Mouse (Mus musculus) testis, postnatal 14 days (tissue): ENCODE measurements around the gene Cct5.
"Not testable (repeated sequence)": the region's sequence is repeated elsewhere in the genome, so short reads cannot be mapped to it uniquely, and the experiment has no call there.

Source experiments
- DNase-seq: peaks from one replicate; pipeline ENCODE4 v3.0.0; 2021; ENCODE audit warnings: low spot score

Cct5 gene

DNA sequence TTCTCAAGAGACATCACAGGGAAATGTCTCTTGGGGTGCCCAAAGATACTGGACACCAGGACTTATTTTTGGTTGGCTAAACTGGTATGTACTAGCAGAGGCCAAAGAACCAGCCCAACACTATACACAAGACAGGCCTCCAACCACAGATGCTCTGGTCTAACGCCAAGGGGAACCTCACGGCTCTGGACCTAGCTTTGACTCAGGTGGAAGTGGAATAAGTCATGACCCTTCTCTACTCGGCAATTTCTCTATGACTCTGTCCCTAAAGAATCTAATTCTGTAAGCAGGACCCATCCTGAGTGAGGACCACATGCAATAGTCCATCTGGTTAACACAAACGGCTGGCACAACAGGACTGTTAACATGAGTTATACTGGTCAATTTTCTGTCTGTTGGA is 1.8 kb downstream of the Cct5 start:
- no peak for DNase-seq

DNA sequence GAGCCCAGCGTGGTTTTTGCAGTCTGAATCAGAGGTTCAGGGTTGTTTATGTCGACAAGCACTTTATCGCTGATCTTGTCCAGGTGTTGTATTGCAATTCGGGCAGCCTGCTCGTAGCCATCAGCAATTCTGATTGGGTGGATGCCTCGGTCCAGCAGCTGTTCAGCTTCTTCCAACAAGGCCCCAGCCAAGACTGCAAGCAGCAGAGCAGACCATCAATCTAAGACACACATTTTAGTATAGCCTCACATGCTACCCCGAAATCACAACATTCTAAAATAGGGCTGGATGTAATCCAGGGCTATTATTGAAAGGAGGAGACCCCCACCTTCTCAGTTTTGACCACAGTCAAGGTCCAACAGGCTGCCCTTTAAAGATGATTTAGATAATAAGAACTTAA is 6.0 kb downstream of the Cct5 start:
- no peak for DNase-seq

DNA sequence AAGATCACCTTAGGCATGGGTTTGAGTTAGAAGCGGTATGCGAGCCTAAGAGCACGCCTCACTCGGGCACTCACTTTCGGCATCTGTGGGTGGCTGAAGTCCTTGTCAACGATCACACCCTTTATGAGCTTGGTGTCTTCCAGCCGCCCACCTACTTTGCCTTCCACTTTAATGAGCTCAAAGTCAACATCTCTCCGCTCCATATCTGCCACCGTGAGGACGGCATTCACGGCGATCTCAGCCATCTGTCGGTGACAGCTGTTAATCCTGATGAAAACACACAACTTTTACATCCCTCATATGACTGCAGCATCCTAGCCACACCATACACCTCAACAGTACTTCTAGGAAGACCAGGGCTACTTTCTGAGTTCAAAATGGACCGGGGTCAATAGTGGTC is 7.3 kb downstream of the Cct5 start:
- no peak for DNase-seq

DNA sequence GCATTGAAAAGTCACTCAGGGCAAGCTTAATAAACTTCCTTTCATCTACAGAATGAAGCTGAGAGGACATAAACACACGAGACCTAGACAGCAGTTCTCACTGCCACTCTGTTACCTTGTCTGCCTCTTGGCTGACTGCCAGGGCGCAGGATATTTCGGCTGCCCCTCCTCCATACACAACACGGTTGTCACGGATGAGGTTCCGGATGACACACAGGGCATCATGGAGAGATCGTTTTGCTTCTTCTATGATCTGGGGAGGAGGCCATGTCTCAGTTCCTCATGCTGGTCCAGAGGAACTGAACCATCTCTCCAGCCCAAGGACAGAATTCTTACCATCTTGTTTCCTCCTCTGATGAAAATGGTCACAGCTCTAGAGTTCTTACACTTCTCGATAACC is 9.1 kb downstream of the Cct5 start:
- DNase-seq = no peak

DNA sequence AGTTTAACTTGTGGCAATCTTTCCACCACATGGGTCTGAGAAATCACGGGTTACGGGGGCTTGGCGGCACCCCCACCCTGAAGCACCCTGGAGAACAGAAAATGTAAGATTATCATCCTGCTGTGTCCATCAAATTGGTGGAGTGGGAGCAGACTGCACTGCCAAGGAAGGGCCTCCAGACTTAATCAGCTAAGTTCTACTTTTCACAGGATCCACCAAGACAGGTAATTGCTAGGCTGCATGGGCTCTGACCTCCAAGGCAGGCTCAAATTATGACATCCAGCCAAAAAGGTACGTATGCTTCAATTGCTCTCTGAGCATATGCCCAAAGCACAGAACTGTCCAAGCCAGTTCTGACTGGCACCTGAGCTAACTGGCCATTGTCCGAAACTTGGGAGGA is 11.4 kb downstream of the Cct5 start:
- no peak for DNase-seq

DNA sequence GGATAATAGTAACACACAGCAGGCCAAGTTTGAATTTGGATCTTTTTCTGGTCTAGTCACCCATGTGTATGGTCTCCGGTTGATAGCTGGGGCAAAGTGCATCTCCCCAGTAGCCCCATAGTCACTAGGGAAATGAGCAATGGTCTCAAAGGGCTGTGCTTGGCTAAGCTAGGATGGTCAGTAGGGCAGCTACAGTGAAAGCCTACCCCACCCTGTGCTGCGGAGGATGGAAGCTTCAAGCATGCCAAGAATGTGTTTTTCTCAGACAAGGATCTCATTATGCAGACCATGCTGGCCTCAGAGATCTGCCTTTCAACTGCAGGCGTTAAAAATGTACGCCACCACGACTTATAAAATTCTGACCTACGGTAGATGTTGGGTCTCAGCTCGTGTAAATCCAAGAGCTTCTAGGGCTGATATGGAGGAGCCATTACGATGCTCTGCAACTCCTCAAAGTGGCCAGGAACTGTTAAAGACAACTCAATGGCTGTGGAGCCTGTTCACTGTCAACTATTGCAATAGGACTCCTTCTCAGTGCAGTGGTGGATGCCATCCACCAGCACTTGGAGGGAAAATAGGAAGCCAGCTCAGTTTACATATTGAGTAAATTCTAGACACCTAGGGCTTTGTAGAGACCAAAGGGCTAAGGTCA is 12.5 kb downstream of the Cct5 start:
- DNase-seq = no peak

DNA sequence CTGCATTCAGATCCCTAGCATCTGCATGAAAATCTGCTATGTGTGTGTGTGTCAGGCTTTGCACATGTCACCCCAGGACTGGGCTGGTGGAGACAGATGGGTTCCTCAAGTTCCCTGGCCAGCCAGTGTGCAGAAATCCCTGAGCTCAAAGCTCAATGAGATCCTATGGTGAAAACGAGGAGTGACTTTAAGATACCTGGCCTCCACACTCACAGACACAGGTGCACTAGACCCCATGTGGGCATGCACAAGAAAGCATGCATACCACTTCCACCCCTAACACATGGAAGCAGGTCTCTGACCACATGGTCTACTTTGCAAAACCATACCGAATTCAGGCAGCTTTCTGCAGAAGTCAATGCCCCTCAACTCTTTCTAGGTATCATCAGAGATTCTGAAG is 13.8 kb downstream of the Cct5 start:
- no peak for DNase-seq

DNA sequence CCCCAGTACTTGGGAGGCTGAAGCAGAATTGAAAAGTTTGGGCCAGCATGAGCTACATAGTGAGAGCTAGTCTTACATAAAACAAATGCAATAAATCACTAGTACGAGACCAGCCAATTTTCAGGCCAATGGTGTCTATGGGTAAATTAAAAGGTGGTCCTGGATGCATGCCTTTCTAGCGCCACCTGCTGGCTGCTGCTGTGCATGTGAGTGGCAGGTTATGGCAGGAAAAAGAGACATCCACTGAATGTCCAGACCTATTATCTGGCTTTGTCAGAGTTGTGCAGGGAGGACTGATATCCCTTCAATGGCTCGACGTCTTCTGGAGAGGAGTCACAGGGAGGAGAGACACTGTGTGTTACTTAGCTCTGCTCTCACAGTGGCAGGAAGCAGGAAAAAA is 15.1 kb downstream of the Cct5 start:
- peak; percentile 63 for DNase-seq

DNA sequence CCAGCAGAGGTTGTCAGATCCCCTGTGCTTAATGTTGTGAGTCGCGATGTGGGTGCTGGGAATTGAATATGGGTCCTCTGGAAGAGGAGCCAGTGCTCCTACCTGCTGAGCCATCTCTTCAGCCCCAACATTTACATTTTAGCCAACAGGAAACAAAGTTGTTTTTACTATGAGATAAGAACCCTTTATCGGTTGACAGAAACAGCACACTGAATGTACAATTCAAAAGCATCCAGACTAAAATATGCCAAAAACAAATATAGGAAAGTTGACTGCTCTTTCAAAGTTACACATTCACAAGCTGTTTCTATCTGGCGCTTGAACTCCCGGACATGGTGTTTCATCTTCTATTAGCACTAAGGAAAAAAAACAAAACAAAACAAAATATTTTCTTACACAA is 15.5 kb downstream of the Cct5 start:
- no peak for DNase-seq

DNA sequence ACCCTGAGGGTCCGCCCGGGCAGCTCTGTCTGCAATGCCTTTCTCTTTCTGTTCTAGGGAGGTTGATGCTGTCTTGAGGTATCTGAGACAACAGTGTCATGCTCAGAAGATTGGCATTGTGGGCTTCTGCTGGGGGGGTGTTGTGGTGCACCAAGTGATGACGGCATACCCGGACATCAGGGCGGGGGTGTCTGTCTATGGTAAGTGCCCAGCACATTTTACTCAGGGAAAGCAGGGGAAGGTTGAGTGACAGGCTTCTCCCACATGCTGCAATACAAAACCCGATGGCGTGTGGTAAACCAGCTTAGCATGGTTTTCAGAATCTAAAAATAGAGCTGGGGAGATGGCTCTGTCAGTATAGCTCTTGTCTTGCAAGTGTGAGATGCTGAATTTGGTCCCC is 16.4 kb downstream of the Cct5 start:
- no peak for DNase-seq

DNA sequence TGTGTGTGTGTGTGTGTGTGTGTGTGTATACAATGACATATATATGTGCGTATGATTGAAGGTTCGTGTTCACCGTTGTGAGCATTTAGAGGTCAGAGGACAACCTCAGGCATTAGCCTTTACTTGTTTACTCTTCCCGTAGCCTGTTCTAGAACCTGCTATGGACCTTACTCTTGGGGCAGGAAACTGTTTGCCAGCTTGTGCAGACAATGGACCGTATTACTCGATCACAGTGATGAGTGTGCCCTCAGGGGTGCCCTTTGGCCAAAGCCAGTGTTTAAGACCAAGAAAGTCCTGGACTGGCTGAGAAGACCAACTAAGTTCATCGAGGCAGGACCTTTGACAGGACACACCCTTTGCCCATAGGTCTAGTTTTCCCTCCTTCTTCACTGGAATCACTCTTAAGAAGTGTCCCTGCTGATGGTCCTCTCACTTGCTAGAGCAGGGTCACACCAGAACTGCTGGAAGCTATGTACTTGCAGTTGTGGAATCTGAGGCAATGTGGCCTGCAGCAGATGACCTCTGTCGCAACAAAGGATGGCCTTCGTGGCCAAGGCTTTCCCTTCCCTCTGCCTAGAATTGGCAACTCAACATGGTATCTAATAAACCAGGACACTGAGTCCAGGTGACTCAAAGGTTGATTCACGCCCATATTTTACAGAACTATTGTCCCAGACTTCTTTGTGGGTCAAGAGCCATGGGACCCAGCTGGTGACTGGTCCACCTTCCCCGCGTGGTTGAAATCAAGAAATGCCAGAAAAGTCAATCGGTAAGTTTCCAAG is 18.1 kb downstream of the Cct5 start:
- no peak for DNase-seq

DNA sequence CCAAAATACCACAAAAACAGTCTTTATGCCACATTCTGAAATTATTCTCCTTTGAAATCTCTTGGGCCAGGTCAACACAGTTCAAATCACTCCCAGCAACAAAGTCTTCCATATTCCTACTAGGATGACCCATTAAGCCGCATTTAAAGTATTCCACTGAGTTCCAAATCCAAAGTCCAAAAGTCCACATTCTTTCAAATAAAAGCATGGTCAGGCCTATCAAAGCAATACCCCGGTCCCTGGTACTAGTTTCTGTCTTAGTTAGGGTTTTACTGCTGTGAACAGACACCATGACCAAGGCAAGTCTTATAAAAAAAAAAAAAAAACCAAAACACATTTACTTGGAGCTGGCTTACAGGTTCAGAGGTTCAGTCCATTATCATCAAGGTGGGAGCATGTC is 20.5 kb downstream of the Cct5 start:
- DNase-seq = not testable (repeated sequence)

DNA sequence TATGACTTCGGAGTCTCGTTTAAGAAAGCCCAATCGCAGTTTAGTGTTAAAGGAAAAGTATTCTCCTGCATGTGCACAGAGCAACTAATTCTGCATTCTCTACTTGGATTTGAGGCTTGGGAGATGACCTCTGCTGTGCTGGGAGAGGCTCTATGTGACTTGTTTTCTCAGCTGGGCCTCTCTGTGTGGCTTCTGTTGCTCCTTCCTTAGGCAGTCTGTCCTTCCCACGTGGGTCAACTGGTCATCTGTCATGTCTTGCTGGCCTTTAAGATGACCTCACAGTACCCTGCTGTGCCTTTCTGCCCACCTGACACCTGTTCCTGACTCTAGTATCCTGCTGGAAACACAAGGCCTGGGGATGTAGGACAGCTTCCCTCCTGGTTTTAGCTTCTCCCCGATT is 25.5 kb downstream of the Cct5 start:
- DNase-seq = no peak

DNA sequence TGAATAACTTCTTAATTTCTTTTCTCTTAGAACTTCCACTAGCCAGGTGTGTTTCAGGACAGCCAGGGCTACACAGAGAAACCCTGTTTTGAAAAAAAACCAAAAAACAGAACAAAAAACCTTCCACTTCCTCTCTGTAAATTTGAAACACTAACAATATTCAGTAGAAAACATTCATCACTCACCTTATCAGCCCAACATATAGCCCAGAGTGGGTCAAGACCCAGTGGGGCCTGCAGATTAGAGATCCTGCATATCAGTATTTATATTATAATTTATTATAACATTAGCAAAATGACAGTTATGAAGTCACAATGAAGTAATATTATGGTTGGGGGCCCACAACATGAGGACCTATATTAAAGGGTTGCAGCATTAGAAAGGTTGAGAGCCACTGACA is 27.9 kb downstream of the Cct5 start:
- DNase-seq = no peak

DNA sequence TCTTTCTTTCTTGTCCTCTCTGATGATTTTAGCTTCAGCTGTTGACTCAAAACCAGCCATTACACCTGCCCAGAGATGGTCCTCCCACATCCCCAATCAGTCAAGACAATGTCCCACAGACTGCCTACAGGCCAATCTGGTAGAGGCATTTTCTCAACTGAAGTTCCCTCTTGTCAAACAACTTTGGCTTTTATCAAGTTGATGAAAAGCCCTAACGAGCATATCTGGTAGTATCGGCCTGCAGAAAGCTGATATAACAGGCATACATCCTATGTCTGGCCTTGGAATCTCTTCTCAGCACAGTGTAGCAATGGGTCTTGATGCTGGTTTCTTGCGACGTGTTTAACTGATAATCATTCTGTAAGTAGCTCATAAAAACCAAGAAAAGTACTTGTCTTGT is 28.3 kb downstream of the Cct5 start:
- no peak for DNase-seq

DNA sequence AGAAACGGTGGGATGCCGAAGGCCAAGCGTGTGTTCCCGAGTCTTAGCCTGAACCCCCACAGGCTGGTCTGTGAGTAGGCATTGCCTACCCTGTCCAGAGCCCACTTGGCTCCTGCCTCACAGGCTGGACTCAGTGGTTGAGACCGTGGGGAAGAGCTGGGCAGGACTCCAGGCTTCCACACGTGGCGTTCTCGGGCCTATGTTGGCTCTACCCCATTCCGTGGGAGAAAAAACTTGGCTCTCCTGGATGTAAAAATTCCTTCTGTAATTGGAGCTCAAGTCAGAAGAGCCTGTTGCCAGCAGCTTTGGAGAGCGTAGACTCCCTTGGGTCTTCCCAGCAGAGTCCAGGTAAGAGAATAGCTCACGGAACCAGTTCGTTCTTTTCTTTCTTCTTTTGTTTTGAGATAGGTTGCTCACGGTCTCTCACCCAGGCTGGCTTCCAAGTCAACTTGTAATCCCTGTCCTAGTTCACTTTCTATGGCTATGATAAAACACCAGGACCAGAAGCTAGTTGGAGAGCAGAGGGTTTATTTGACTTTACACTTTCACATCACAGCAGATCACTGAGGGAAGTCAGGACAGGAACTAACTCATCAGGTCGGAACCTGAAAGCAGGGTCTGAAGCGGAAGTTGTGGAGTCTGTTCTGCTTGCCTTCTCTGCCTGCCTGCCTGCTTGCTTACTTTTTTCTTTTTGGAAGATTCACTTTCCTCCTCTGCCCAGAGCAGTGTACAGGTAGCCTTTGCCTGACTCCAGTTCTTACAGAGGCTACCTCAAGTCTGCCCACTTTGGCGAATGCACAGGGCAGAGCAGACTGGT is 29.5 kb downstream of the Cct5 start:
- DNase-seq = no peak

DNA sequence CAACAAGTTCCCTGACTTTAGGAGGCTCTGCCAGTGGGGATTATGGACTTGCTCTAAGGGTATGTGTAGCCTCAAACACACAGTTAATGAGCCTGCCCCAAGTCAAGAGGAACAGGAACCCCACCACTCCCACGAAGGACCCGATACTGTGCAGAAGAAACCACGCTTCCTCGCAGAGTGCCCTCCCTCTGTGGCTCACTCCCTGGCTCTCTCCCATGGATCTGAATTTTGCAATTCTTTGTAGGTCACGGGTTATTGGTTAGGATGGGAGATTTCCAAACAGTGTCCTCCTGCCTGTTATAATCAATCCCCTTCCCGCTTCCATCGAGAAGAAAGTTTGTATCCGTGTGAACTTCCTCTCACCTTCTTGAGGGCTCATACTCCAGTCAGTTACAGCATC is 30.6 kb downstream of the Cct5 start:
- no peak for DNase-seq

DNA sequence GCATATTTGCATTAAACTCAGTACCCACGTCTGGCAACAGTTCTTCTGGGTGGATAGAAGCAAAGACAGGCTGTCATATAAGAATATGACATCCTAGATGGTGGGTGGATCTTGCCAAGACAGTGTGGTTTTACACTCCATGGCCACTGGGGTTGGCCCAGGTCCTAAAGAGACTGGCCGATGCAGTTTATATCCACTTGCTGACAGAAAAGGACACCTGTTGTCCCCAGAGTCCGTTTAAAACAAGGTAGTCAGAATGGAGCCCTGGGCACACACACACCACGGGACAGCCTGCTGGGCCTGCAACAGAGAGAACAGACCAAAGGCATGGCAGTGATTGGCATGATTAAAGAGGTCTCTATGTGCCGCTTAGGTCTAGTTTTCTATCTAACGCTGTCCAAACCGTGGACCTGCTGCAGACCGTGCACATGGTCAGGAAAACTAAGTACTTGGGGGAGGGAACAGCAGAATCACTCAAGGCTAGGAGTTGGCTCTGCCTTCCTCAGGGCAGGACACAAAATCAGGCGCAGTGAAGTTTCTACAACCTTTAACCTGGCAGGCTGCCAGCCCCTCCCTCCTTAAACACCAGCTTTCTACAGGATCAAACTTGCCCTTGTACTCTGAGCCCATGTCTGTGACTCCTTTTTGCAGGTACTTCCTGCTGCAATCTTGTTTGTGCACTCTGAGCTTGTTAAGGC is 32.1 kb downstream of the Cct5 start:
- DNase-seq = peak; percentile 34

DNA sequence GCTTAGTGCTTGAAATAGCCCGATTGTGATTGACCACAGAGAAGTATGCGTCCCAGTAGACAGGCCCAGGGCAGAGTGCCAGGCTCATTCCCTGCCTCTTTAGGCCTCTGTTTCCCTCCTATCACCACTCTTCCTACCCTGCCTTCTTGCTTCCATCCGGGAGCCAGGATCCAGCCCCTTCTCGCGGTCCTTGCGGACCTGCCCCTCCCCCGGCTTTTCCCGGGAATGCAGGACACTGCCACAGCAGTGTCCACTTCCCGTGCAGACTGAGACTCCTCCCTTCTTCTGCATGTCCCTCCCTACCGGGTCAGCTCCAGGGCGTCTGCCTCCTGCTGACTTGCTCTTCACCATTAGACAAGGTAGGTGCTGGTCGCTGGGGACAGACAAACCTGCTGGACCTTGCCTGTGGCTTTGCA is 33.0 kb downstream of the Cct5 start:
- peak; percentile 27 for DNase-seq

DNA sequence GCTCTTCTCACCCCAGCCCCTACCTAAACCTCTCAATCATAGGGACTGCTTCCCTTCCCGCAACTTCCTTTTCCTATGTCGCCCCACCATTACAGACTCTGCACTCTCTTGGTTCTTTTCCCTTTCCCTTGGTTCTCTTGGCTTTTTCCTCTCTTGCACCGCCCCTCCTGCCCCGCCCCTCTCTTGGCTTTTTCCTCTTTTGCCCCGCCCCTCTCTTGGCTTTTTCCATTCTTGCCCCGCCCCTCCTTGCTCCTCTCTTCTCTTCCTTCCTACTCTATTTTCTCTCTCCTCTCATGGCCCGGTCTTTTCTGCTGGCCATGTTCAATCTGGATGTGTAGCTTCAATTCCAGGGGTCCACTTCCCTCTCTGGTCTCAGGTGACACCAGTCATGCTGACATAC is 34.2 kb downstream of the Cct5 start:
- DNase-seq = no peak

DNA sequence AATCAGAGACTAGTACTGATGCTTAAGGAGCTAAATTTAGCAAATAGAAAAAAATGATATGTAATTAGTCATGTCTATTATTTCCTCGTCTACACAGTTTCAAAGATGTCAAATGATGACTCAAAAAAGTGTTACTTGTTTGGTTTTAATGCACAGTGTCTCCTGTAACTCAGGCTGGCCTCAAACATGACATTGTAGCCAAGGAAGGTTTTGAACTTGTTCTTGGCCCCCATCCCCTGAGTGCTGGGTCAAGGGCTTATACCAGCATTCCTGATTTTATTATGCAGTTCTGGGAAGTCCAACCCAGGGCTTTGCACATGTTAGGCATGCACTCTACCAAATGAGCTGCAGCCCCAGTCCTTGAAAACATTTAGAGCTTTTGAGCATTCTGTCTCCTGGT is 35.8 kb downstream of the Cct5 start:
- DNase-seq = no peak

DNA sequence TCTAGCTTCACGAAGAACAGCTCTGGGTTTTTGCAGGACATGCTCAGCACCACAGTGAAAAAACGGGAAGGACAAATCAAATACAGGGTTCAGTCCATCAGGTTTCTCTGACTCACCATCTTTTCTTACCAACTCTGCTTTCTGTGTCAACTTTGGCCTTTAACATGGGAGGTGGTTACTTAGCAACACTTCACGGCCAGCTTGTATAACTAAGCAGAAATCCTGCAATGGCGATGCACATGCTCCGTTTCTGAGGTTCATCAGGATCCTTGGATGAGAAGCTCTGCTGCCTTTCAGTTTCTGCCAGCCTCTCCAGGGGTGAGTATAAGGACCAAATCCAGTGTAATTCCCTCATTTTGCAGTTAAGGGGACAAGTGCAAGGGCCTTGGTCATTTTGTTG is 36.4 kb downstream of the Cct5 start, which contains the start of gene Cmbl:
Gene Cmbl, plus strand, starts transcription at position 206 of the 400 bp plus-strand sequence.
- DNase-seq = no peak
